Mouse (Mus musculus): ENCODE results near the gene Tubgcp6. TPM values are rescaled to one million over a fixed set of nuclear protein-coding genes. Genes with fewer than 3 reads are reported as not detected.

Tubgcp6 gene
- polyA plus RNA-seq, 1 experiment, result 21.1 TPM

DNA sequence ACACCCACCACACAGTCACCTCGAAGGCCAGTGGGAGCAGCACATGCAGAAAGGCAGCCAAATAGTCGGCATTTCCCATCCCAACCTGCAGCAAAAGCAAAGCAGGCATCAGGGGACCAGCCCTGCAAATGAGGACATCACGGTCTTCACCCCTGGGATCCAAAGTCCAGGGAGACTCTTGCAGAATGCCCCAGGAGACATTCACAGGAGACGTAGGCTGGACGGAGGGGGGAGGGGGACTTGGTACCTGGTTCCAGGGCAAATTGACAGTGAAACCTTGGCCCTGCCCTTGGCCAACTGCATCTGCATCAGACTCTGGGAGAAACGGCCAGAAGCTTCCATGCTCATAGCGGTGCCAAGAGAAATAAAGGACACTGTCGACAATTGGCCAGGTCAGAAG, 3.7 kb upstream of the Tubgcp6 start:
- H3K4me3 ChIP-seq (ENCODE audit: low read depth, low read length), result no peak overlapping the region
- TF ChIP-seq CTCF (IDR thresholded peaks at IDR 0.05; ENCODE audit: low read depth, low read length) (no peak), POLR2A (IDR thresholded peaks at IDR 0.05; ENCODE audit: insufficient read depth, low read length) (no peak), EP300 (IDR thresholded peaks at IDR 0.05; ENCODE audit: insufficient read depth, low read depth, low read length) (no peak)
- no peaks in the 10 kb centered on the region for H3K9me3 ChIP-seq (replicated peaks; ENCODE audit: control insufficient read depth, insufficient read depth, low read length, poor library complexity, severe bottlenecking)

DNA sequence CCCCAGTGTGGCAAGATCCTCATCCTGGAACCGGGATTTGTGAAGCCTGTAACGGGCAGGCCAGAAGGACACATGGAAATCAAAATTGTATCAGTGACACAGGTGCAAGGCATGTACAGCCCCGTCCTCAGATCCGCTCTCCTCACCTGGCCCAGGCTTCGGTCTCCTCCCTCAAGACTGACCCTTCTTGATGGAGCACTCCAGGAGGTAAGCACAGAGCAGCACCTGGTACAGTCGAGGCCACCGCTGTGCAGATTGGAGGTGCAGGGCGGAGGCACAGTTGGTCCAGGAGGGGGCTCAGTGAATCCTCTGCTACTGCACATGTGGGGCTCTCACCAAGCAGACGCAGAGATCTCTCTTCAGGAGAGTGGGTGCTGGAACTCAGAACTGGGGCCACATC, 2.4 kb upstream of the Tubgcp6 start:
- TF ChIP-seq POLR2A (IDR thresholded peaks at IDR 0.05; ENCODE audit: insufficient read depth, low read length) (no peak), EP300 (IDR thresholded peaks at IDR 0.05; ENCODE audit: insufficient read depth, low read depth, low read length) (no peak), CTCF (IDR thresholded peaks at IDR 0.05; ENCODE audit: low read depth, low read length) (no peak)
- H3K9me3 ChIP-seq (replicated peaks; ENCODE audit: control insufficient read depth, insufficient read depth, low read length, poor library complexity, severe bottlenecking), result no peaks in the 10 kb centered on the region
- no peaks in the 10 kb centered on the region for H3K27me3 ChIP-seq (ENCODE audit: control insufficient read depth, insufficient read depth, low read length, poor library complexity, severe bottlenecking)
- H3K36me3 ChIP-seq (ENCODE audit: control insufficient read depth, insufficient read depth, low read length, poor library complexity, severe bottlenecking), result no peaks in the 10 kb centered on the region
- no peak overlapping the region for H3K27ac ChIP-seq (ENCODE audit: insufficient read depth, low read length)
- peaks cover 2% of the 10 kb centered on the region for H3K4me1 ChIP-seq (ENCODE audit: control insufficient read depth, insufficient read depth, low read length)
- no peak overlapping the region for H3K4me3 ChIP-seq (ENCODE audit: low read depth, low read length)
- H3K9ac ChIP-seq (ENCODE audit: low read depth, poor library complexity, severe bottlenecking), result no peak overlapping the region

More for the DNA sequence above, 3.7 kb upstream of the Tubgcp6 start:
- no peak overlapping the region for H3K9ac ChIP-seq (ENCODE audit: low read depth, poor library complexity, severe bottlenecking)
- H3K27me3 ChIP-seq (ENCODE audit: control insufficient read depth, insufficient read depth, low read length, poor library complexity, severe bottlenecking), result no peaks in the 10 kb centered on the region
- H3K27ac ChIP-seq (ENCODE audit: insufficient read depth, low read length), result no peak overlapping the region
- H3K4me1 ChIP-seq (ENCODE audit: control insufficient read depth, insufficient read depth, low read length), result peaks cover 2% of the 10 kb centered on the region
- H3K36me3 ChIP-seq (ENCODE audit: control insufficient read depth, insufficient read depth, low read length, poor library complexity, severe bottlenecking), result no peaks in the 10 kb centered on the region

DNA sequence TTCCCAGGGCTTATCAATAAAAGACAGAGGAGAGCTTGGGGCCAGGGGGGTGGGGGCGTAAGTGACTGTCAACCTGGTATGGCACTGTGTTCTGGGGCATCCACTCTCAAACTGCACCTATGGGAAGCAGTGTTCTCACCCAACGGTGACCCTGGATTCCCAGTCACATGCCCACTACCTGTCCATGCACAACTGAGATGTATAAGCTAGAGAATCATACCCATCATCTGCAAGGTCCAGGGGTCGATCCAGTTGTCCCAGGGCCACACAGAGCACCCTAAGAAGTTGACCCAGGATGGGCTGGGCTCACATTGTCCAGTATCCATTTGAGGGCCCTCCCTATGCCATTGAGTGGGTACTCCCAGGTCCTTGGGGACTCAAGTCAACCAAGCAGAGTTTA, 1.4 kb upstream of the Tubgcp6 start:
- Histone ChIP-seq H3K9me3 (replicated peaks; ENCODE audit: control insufficient read depth, insufficient read depth, low read length, poor library complexity, severe bottlenecking) (no peaks in the 10 kb centered on the region), H3K4me3 (ENCODE audit: low read depth, low read length) (no peak overlapping the region), H3K27me3 (ENCODE audit: control insufficient read depth, insufficient read depth, low read length, poor library complexity, severe bottlenecking) (no peaks in the 10 kb centered on the region), H3K36me3 (ENCODE audit: control insufficient read depth, insufficient read depth, low read length, poor library complexity, severe bottlenecking) (no peaks in the 10 kb centered on the region), H3K27ac (ENCODE audit: insufficient read depth, low read length) (no peak overlapping the region), H3K9ac (ENCODE audit: low read depth, poor library complexity, severe bottlenecking) (no peak overlapping the region), H3K4me1 (ENCODE audit: control insufficient read depth, insufficient read depth, low read length) (peaks cover 2% of the 10 kb centered on the region)
- TF ChIP-seq EP300 (IDR thresholded peaks at IDR 0.05; ENCODE audit: insufficient read depth, low read depth, low read length) (no peak), POLR2A (IDR thresholded peaks at IDR 0.05; ENCODE audit: insufficient read depth, low read length) (no peak), CTCF (IDR thresholded peaks at IDR 0.05; ENCODE audit: low read depth, low read length) (no peak)

DNA sequence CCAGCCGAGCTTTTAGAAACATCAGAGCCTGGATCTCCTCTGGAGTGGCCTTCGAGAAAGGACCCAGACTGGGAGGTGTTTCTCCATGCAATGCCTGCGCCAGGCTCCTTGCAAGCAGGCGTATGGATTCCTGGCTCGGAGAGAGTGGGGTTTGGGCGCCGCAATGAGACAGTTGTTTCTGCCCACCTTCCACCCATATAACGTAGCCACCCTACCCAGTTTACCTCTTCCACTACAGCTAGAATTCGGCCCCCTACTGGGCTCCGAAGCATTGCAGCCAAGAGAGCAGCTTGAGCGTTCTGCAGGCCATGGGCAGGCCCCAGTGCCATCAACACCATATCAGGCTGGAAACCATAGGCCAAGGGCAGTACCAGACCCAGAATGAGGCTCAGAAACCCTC, 683 bp upstream of the Tubgcp6 start:
- Histone ChIP-seq H3K4me3 (ENCODE audit: low read depth, low read length) (peak overlapping the region; percentile 88), H3K27ac (ENCODE audit: insufficient read depth, low read length) (peak overlapping the region; percentile 10; the same call in 1 of the 2 replicates), H3K9me3 (replicated peaks; ENCODE audit: control insufficient read depth, insufficient read depth, low read length, poor library complexity, severe bottlenecking) (no peaks in the 10 kb centered on the region), H3K4me1 (ENCODE audit: control insufficient read depth, insufficient read depth, low read length) (no peaks in the 10 kb centered on the region), H3K27me3 (ENCODE audit: control insufficient read depth, insufficient read depth, low read length, poor library complexity, severe bottlenecking) (no peaks in the 10 kb centered on the region), H3K36me3 (ENCODE audit: control insufficient read depth, insufficient read depth, low read length, poor library complexity, severe bottlenecking) (peaks cover 2% of the 10 kb centered on the region; the same call in 1 of the 2 replicates), H3K9ac (ENCODE audit: low read depth, poor library complexity, severe bottlenecking) (peak overlapping the region; percentile 73)
- TF ChIP-seq POLR2A (IDR thresholded peaks at IDR 0.05; ENCODE audit: insufficient read depth, low read length) (no peak), EP300 (IDR thresholded peaks at IDR 0.05; ENCODE audit: insufficient read depth, low read depth, low read length) (no peak), CTCF (IDR thresholded peaks at IDR 0.05; ENCODE audit: low read depth, low read length) (peak; percentile 11)

DNA sequence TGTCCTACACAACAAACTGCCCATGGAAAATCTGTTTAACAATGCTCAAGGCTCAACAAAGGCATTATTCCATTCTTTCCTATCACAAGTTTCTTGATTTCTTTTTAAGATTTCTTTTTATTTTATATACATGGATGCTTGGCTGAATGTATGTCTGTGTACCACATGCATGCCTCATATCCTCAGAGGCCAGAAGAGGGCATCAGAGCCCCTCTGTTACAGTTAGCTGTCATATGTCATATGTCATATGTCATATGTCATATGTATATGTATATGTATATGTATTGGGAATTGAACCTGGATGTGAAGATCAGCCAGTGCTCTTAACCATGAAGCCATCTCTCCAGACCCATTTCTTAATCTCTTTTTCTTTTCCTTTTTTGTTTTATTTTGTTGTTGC, 4.9 kb downstream of the Tubgcp6 start:
- H3K4me3 ChIP-seq (ENCODE audit: low read depth, low read length), result no peak overlapping the region
- H3K27me3 ChIP-seq (ENCODE audit: control insufficient read depth, insufficient read depth, low read length, poor library complexity, severe bottlenecking), result no peaks in the 10 kb centered on the region
- H3K9me3 ChIP-seq (replicated peaks; ENCODE audit: control insufficient read depth, insufficient read depth, low read length, poor library complexity, severe bottlenecking), result no peaks in the 10 kb centered on the region
- TF ChIP-seq CTCF (IDR thresholded peaks at IDR 0.05; ENCODE audit: low read depth, low read length) (no peak), EP300 (IDR thresholded peaks at IDR 0.05; ENCODE audit: insufficient read depth, low read depth, low read length) (no peak), POLR2A (IDR thresholded peaks at IDR 0.05; ENCODE audit: insufficient read depth, low read length) (no peak)
- no peak overlapping the region for H3K9ac ChIP-seq (ENCODE audit: low read depth, poor library complexity, severe bottlenecking)
- no peaks in the 10 kb centered on the region for H3K4me1 ChIP-seq (ENCODE audit: control insufficient read depth, insufficient read depth, low read length)
- H3K27ac ChIP-seq (ENCODE audit: insufficient read depth, low read length), result no peak overlapping the region
- peaks cover 20% of the 10 kb centered on the region; the same call in 1 of the 2 replicates for H3K36me3 ChIP-seq (ENCODE audit: control insufficient read depth, insufficient read depth, low read length, poor library complexity, severe bottlenecking)

DNA sequence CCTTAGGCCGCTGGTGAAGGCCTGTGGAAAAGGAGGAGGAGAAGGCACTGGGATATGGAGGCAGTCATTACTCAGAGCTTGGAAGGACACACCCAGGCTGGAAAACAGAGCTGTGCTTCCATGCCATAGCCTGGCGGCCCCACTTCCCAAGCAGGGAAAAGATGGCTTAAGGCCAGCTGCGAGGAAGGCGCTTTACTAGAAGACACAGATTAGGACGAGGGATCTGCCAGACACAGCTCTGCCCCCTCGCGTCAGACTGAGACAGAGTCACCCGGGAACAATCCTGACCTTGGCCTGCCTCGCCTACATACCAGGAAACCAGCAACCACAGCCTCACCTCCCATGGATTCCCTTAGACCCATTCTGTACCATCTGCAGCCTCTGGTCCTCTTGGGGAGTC, 12.8 kb downstream of the Tubgcp6 start:
- no peak overlapping the region for H3K9ac ChIP-seq (ENCODE audit: low read depth, poor library complexity, severe bottlenecking)
- H3K27me3 ChIP-seq (ENCODE audit: control insufficient read depth, insufficient read depth, low read length, poor library complexity, severe bottlenecking), result no peaks in the 10 kb centered on the region
- H3K36me3 ChIP-seq (ENCODE audit: control insufficient read depth, insufficient read depth, low read length, poor library complexity, severe bottlenecking), result peaks cover 30% of the 10 kb centered on the region
- no peaks in the 10 kb centered on the region for H3K9me3 ChIP-seq (replicated peaks; ENCODE audit: control insufficient read depth, insufficient read depth, low read length, poor library complexity, severe bottlenecking)
- no peak for TF ChIP-seq EP300 (IDR thresholded peaks at IDR 0.05; ENCODE audit: insufficient read depth, low read depth, low read length)
- TF ChIP-seq CTCF (IDR thresholded peaks at IDR 0.05; ENCODE audit: low read depth, low read length), result peak; percentile 43
- TF ChIP-seq POLR2A (IDR thresholded peaks at IDR 0.05; ENCODE audit: insufficient read depth, low read length), result no peak
- H3K4me3 ChIP-seq (ENCODE audit: low read depth, low read length), result no peak overlapping the region
- no peaks in the 10 kb centered on the region for H3K4me1 ChIP-seq (ENCODE audit: control insufficient read depth, insufficient read depth, low read length)
- no peak overlapping the region for H3K27ac ChIP-seq (ENCODE audit: insufficient read depth, low read length)

Data from ES-Bruce4 (cell line).